Mouse (Mus musculus) testis, adult 2 months (tissue): Measurements from ENCODE around the gene Tmem255a.

Experiments
- CTCF ChIP-seq: fragments of 200-500 bp; IDR thresholded peaks from 2 replicates; pipeline ENCODE4 v1.5.1; 2012; ENCODE audit warnings: low read depth, mild to moderate bottlenecking, inconsistent platforms, low read length, moderate library complexity; ENCODE audit not compliant: control insufficient read depth, insufficient read depth, insufficient replicate concordance
- POLR2A ChIP-seq: fragments of 200-500 bp; IDR thresholded peaks from 2 replicates; pipeline ENCODE4 v1.6.1; 2012; ENCODE audit warnings: low read depth, mild to moderate bottlenecking, inconsistent platforms, low read length, moderate library complexity; ENCODE audit not compliant: control insufficient read depth

DNA sequence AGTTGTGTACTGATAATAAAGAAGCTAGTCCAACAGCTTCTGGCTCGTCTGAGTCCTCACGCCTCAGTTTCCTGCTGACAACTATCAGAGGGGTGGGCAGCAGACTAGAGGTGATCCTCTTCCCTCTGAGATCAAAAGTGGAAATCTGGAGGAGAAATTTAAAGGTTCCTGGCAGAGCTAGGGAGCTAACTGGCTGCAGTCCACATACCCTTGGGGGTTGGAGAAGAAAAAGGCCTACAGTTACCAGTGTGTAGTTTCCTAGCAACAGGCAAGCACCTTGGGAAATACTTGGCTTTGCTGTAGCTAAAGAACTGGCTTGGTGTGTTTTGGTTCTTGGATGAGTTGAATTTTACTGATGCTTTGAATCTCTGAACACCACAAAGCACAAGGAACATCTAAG lies 50.4 kb downstream of the Tmem255a start:
- no peak for TF ChIP-seq CTCF
- TF ChIP-seq POLR2A = no peak
